Mouse (Mus musculus): ENCODE measurements at regions not wholly inside any gene's neighbourhood (a gene's known extent, or its start where the extent isn't known, plus 50 kb on each side); places are given as distances from the start of the nearest gene placed in this dataset.

- ATAC-seq (replicated peaks in 1 of 2; ENCODE audit: insufficient read depth in 1 of 2, low FRiP score in 2 of 2, low TSS enrichment in 1 of 2, low read depth in 1 of 2, poor library complexity in 2 of 2, severe bottlenecking in 2 of 2): no peak
Measured at GRCm38 (mm10) chr3:41184375-41184774, 101.5 kb upstream of the Pgrmc2 start.

DNA sequence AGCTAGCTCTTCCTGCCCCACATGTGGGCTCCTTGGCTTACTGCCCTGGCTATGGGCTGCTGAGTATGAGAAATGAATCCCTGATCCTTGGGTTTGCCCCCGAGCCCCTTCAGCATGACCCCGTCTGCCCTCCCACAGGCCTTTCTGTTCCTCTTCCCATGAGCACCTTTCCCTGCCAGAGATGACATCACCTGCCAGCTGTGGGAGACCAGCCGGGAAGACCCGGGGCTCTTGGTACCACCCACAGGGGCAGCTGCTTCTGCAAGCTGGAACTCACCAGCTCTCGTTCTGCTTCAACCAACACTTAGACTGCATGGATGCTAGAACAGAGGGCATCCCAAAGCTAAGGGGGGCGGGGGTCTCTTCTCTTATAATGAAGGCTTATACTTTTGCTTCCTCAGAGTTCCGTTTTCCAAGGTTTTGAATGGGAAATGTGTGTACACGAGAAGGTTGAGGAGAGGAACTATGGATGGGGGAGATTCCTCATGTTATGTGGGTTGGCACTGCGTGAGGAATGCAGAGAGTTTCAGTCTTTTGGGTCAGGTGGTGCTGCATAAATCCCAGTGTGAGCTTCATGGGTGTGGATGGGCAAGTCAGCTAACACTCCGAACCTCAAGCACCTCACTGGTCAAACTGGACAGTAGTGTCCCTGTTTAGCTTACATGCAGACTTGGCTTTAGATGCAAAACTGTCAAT lies 100.2 kb upstream of the Pgrmc2 start:
- no peak for ATAC-seq (replicated peaks in 1 of 2; ENCODE audit: insufficient read depth in 1 of 2, low FRiP score in 2 of 2, low TSS enrichment in 1 of 2, low read depth in 1 of 2, poor library complexity in 2 of 2, severe bottlenecking in 2 of 2)

GRCm38 (mm10) chr3:41182036-41182899 lies 99.4 kb upstream of the Pgrmc2 start:
- ATAC-seq (replicated peaks in 1 of 2; ENCODE audit: insufficient read depth in 1 of 2, low FRiP score in 2 of 2, low TSS enrichment in 1 of 2, low read depth in 1 of 2, poor library complexity in 2 of 2, severe bottlenecking in 2 of 2): peak; percentile 65 to 73

DNA sequence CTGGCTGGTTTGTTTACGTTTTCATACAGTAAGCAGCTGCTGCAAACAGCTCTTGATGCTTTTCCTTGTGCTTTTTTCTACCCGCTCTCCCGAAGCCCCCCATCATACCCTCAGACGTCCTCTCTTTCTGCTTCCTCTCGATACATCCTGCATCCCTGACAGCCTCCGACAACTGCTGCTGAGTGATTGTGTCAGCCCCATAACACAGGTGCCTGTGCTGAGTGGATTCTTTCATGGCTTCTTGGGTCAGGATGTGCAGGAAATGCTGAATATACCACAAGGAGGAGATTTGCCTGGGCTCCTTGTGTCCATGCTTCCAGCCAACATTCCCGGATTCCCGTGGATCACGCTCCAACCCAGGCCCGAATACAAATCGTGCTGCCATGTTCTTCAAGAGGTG lies 98.6 kb upstream of the Pgrmc2 start:
- ATAC-seq (replicated peaks in 1 of 2; ENCODE audit: insufficient read depth in 1 of 2, low FRiP score in 2 of 2, low TSS enrichment in 1 of 2, low read depth in 1 of 2, poor library complexity in 2 of 2, severe bottlenecking in 2 of 2): no peak

GRCm38 (mm10) chr3:41180911-41181310 lies 98.1 kb upstream of the Pgrmc2 start:
- ATAC-seq (replicated peaks in 1 of 2; ENCODE audit: insufficient read depth in 1 of 2, low FRiP score in 2 of 2, low TSS enrichment in 1 of 2, low read depth in 1 of 2, poor library complexity in 2 of 2, severe bottlenecking in 2 of 2): no peak

DNA sequence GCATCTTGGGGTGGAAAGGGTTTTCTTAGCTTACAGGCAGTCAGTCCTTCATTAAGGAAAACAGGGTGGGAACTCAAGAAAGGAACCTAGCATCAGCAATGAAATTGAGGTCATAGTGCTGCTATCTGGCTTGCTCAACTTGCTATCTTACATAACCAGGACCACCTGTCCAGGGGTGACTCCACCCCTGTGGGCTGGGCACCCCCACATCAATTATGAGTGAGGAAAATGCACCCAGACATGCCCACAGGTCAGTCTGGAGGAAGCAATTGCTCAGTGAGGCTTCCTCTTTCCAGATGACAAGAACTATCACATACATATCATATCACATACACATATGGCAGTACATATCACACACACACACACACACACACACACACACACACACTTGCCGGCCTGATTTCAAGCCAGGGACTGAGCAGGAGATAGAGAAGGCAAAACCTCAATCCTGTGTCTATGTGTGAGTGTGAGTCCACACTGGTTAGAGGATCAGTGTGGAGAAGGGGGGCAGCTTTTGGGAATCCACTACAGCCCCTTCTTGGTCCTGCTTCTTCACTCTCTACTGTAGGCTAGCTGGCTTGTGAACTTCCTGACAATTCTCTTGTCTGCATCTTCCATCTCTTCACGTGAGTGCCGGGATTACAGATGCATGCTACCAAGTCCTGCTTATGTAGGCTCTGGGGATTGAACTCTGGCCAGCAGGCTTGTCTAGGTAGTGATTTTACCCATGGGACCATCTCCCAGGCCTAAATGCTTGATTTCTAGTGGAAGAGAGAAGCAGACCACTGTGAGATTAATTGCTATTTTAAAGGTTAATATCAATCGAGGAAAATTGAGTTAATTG lies 96.4 kb upstream of the Pgrmc2 start:
- ATAC-seq (replicated peaks in 1 of 2; ENCODE audit: insufficient read depth in 1 of 2, low FRiP score in 2 of 2, low TSS enrichment in 1 of 2, low read depth in 1 of 2, poor library complexity in 2 of 2, severe bottlenecking in 2 of 2): peak; percentile 26 to 38; a peak in 3 of 4 replicates

- ATAC-seq (replicated peaks in 1 of 2; ENCODE audit: insufficient read depth in 1 of 2, low FRiP score in 2 of 2, low TSS enrichment in 1 of 2, low read depth in 1 of 2, poor library complexity in 2 of 2, severe bottlenecking in 2 of 2): peak; percentile 26 to 50; a peak in 3 of 4 replicates
Measured at GRCm38 (mm10) chr3:41177124-41177523, 94.3 kb upstream of the Pgrmc2 start.

DNA sequence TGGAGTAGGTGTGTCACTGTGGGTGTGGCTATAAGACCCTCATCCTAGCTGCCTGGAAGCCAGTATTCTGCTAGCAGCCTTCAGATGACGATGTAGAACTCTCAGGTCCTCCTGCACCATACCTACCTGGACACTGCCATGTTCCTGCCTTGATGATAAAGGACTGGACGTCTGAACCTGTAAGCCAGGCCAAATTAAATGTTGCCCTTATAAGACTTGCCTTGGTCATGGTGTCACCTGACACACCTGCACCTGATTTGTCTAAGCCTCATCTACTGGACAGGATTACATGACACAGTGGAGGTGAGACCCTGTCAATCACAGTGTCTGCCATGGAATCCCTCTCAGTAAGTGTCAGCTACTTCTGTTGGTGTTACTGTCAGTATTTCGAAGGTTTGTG lies 92.5 kb upstream of the Pgrmc2 start:
- ATAC-seq (replicated peaks in 1 of 2; ENCODE audit: insufficient read depth in 1 of 2, low FRiP score in 2 of 2, low TSS enrichment in 1 of 2, low read depth in 1 of 2, poor library complexity in 2 of 2, severe bottlenecking in 2 of 2): no peak

DNA sequence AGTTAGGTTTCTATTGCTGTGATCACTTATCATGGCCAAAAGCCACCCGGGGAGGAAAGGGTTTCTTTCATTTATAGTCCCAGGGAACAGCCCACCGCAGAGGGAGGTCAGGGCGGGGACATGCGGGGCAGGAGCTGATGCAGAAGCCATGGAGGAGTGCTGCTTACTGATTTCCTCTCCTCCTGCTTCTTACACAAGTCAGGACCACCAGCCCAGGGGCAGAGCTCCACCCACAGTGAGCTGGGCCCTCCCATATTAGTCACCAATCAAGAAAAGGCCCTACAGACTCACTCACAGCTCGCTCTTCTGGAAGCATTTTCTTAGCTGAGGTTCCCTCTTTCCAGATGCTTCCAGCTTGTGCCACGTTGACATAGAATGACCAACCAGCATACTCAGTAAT lies 90.7 kb upstream of the Pgrmc2 start:
- ATAC-seq (replicated peaks in 1 of 2; ENCODE audit: insufficient read depth in 1 of 2, low FRiP score in 2 of 2, low TSS enrichment in 1 of 2, low read depth in 1 of 2, poor library complexity in 2 of 2, severe bottlenecking in 2 of 2): no peak

DNA sequence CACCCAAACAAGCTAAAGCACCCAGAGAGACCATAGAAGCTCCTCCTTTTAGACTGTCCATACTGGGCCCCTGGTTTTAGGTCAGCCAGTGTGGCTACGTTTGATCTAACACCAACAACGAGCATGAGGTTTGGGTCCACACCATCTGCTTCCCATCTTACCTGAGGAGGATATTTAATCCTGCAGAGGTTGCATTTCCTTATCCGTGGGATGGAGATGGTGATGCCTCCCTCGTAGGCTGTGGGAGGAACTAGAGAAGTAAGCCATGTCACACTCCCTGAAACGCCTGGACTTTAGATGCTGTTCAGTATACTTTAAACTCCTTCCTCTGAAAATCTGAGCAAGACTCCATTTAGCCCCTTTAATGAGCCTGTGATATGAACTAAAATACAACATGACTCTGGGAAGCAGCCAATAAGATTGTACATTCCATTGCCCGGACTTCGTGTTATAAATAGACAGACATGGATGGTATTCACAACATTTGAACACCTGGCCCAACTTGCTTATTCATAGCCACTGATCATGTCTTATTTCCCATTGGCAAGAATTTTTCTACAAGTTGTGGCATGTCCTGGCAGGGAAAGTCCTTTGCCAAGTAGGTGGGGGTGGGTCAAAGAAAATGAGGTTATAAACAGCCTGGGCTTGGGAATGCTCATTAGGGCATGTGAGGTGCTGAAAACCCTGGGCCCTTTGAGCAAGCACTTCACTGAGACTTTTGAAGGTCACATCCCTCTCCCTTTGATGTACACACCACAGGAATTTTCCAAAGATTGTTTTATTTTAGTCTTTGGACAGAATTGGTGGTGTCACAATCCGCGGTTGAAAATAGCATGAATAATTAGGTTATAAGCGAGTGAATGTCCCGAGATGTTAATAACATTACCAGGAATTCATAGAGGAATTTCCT lies 89.7 kb upstream of the Pgrmc2 start:
- no peak for ATAC-seq (replicated peaks in 1 of 2; ENCODE audit: insufficient read depth in 1 of 2, low FRiP score in 2 of 2, low TSS enrichment in 1 of 2, low read depth in 1 of 2, poor library complexity in 2 of 2, severe bottlenecking in 2 of 2)

DNA sequence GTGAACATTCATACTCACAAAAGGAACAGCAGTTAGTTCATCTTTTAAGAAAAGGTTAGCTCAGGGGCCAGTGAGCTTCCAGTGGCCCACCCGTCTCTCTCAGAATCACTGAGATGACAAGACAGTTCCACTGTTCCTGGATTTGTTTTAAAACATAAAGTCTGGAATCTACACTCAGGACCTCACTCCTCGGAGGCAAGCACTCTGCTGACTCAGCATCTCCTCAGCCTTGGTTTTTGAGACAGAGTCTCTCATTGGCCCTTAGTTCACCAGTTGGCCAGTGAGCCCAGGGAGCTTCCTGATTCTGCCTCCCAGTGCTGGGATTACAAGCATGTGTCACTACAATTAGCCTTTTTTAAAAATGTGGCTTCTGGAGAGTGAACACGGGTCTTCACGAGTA lies 88.9 kb upstream of the Pgrmc2 start:
- ATAC-seq (replicated peaks in 1 of 2; ENCODE audit: insufficient read depth in 1 of 2, low FRiP score in 2 of 2, low TSS enrichment in 1 of 2, low read depth in 1 of 2, poor library complexity in 2 of 2, severe bottlenecking in 2 of 2): no peak

DNA sequence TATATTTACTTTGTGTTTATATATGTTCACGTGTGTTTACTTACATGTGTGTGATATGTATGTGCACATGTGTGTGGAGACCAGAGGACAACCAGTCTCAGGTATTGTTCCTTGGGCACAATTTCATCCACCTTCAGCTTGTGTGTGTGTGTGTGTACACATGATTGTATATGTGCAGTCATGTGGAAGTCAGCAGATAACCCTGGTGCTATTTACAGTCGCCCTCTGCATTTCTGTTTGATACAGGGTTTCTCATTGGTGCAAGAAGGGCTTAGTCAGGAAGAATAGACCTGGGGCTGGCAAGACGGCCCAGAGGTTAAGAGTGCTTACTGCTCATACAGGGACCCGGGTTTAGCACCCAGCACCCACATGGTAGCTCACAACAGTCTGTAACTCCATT lies 88.5 kb upstream of the Pgrmc2 start:
- no peak for ATAC-seq (replicated peaks in 1 of 2; ENCODE audit: insufficient read depth in 1 of 2, low FRiP score in 2 of 2, low TSS enrichment in 1 of 2, low read depth in 1 of 2, poor library complexity in 2 of 2, severe bottlenecking in 2 of 2)

DNA sequence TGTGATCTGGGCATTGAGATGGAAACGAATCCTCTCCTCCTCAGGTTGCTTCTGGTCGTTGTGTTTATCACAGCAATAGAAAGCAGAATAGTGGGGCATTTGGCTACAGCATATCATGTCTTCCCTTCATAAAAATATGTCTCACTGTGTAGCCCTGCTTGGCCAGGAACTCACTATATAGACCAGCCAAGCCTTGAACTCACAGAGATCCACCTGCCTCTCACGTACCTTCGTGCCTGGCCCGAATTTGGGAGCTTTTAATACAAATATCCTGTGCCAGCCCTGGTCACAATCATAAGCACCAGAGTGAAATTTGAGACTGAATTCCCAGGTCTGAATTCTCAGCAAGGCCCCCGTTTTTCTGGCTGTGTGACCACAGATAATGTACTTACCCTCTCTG lies 87.7 kb upstream of the Pgrmc2 start:
- ATAC-seq (replicated peaks in 1 of 2; ENCODE audit: insufficient read depth in 1 of 2, low FRiP score in 2 of 2, low TSS enrichment in 1 of 2, low read depth in 1 of 2, poor library complexity in 2 of 2, severe bottlenecking in 2 of 2): no peak

- peak in 1 of 2 experiments; percentile 49; a peak in 1 of 4 replicates for ATAC-seq (replicated peaks in 1 of 2; ENCODE audit: insufficient read depth in 1 of 2, low FRiP score in 2 of 2, low TSS enrichment in 1 of 2, low read depth in 1 of 2, poor library complexity in 2 of 2, severe bottlenecking in 2 of 2)
Measured at GRCm38 (mm10) chr3:41169430-41169829, 86.6 kb upstream of the Pgrmc2 start.

GRCm38 (mm10) chr3:41168181-41168967 lies 85.5 kb upstream of the Pgrmc2 start:
- no peak for ATAC-seq (replicated peaks in 1 of 2; ENCODE audit: insufficient read depth in 1 of 2, low FRiP score in 2 of 2, low TSS enrichment in 1 of 2, low read depth in 1 of 2, poor library complexity in 2 of 2, severe bottlenecking in 2 of 2)

DNA sequence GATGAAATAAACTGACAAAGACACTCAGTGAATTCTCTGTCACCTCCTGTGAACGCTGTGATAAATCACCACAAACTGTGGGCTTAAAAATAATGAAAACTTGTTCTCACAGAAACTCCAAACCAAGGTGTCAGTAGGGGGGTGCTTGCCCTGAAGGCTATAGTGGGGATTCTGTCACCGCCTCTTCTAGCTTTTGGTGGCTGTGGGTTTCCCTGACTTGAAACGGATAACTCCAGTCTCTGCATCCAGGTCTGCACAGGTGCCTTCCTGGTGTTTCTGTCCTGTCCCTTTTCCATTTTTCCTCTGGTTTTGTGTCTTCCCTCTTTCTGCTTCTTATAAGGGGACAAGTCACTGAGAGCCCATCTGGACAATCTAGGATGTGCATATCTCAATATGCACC lies 84.6 kb upstream of the Pgrmc2 start:
- ATAC-seq (replicated peaks in 1 of 2; ENCODE audit: insufficient read depth in 1 of 2, low FRiP score in 2 of 2, low TSS enrichment in 1 of 2, low read depth in 1 of 2, poor library complexity in 2 of 2, severe bottlenecking in 2 of 2): no peak

Measured in hematopoietic stem cell, adult 5-6 weeks (primary cell).